Mouse (Mus musculus) hindbrain, embryonic 10.5 days (tissue): ENCODE measurements around the gene Slc38a3. TPM values are rescaled to one million over a fixed set of nuclear protein-coding genes. Genes with fewer than 3 reads are reported as not detected.
A peak's percentile ranks its signal among the peaks of the same experiment; 100 is the strongest.

Source experiments
- DNase-seq: peaks from one replicate; pipeline ENCODE4 v3.0.0-alpha.2; 2017; ENCODE audit warnings: low spot score
- H3K27ac ChIP-seq: fragments of 300-500 bp; sonication (generic); 2 replicates; pipeline ENCODE4 v1.5.1; 2016; ENCODE audit warnings: mild to moderate bottlenecking, moderate library complexity
- H3K27me3 ChIP-seq: fragments of 300-500 bp; sonication (generic); 2 replicates; pipeline ENCODE4 v1.6.1; 2016; ENCODE audit warnings: mild to moderate bottlenecking; ENCODE audit not compliant: poor library complexity, insufficient read depth, severe bottlenecking
- H3K36me3 ChIP-seq: fragments of 300-500 bp; sonication (generic); 2 replicates; pipeline ENCODE4 v1.6.1; 2016; ENCODE audit warnings: mild to moderate bottlenecking, moderate library complexity
- H3K4me1 ChIP-seq: fragments of 300-500 bp; sonication (generic); replicated peaks from 2 replicates; pipeline ENCODE4 v1.6.1; 2016; ENCODE audit warnings: mild to moderate bottlenecking
- H3K4me3 ChIP-seq: fragments of 300-500 bp; sonication (generic); 2 replicates; pipeline ENCODE4 v1.5.1; 2016; ENCODE audit warnings: mild to moderate bottlenecking, moderate library complexity
- H3K9me3 ChIP-seq: fragments of 300-500 bp; sonication (generic); 2 replicates; pipeline ENCODE4 v1.6.1; 2016; ENCODE audit warnings: mild to moderate bottlenecking, moderate library complexity
- WGBS: fragments of 180-500 bp; shearing (Covaris S2); methylation state at CpG from one replicate; pipeline ENCODE4 v1.1.7; 2016; 5-methylcytosine and 5-hydroxymethylcytosine counted together
- polyA plus RNA-seq: library from polyadenylated mRNA; unstranded; fragments of >200 nt; fragmentation: Nextera tagmentation; extraction: Ambion mirVana; gene quantifications from 2 replicates; pipeline ENCODE4 v1.2.1, GENCODE M21; 2016

The Slc38a3 gene
- polyA plus RNA-seq, 1 experiment from 2014 or later: 7.2 TPM

GRCm38 (mm10) chr9:107640257-107640772, 29.0 kb downstream of the Slc38a3 start:
- WGBS: 30% methylated on average over 8 of the region's 8 CpGs
- no peaks in the 10 kb centered on the region for H3K9me3 ChIP-seq
- H3K36me3 ChIP-seq: no peaks in the 10 kb centered on the region
- no peaks in the 10 kb centered on the region for H3K27me3 ChIP-seq
- H3K4me3 ChIP-seq: no peak overlapping the region
- peaks cover 75% of the 10 kb centered on the region for H3K4me1 ChIP-seq
- DNase-seq: peak; percentile 41
- H3K27ac ChIP-seq: peak overlapping the region; percentile 79

GRCm38 (mm10) chr9:107637070-107637469, 32.3 kb downstream of the Slc38a3 start:
- peak; percentile 88 for DNase-seq
- peak overlapping the region; percentile 27 for H3K4me3 ChIP-seq
- no peaks in the 10 kb centered on the region for H3K27me3 ChIP-seq
- H3K4me1 ChIP-seq: peaks cover 87% of the 10 kb centered on the region
- H3K27ac ChIP-seq: peak overlapping the region; percentile 99
- H3K9me3 ChIP-seq: no peaks in the 10 kb centered on the region
- peaks cover 11% of the 10 kb centered on the region for H3K36me3 ChIP-seq
- WGBS: 22% methylated on average over 7 of the region's 7 CpGs

GRCm38 (mm10) chr9:107635279-107636028, 33.9 kb downstream of the Slc38a3 start, which contains the start of gene Gnai2:
TSS of gene Gnai2 (minus strand) at chr9:107635367.
- Histone ChIP-seq H3K4me1 (peaks cover 87% of the 10 kb centered on the region), H3K27me3 (no peaks in the 10 kb centered on the region), H3K27ac (peak within 1 kb of the TSS; percentile 99), H3K9me3 (no peaks in the 10 kb centered on the region), H3K36me3 (peaks cover 16% of the 10 kb centered on the region), H3K4me3 (peak within 1 kb of the TSS; percentile 87)
- 2% methylated on average over 38 of the region's 38 CpGs for WGBS
- DNase-seq: peak; percentile 97

- no peak for DNase-seq
- H3K9me3 ChIP-seq: no peaks in the 10 kb centered on the region
- under 1% methylated on average over 35 of the region's 35 CpGs for WGBS
- H3K4me3 ChIP-seq: peak overlapping the region; percentile 87
- H3K27me3 ChIP-seq: no peaks in the 10 kb centered on the region
- peaks cover 16% of the 10 kb centered on the region for H3K36me3 ChIP-seq
- peak overlapping the region; percentile 99 for H3K27ac ChIP-seq
- peaks cover 87% of the 10 kb centered on the region for H3K4me1 ChIP-seq
Observed at GRCm38 (mm10) chr9:107634406-107635278, 34.7 kb downstream of the Slc38a3 start.

GRCm38 (mm10) chr9:107633661-107634405, 35.5 kb downstream of the Slc38a3 start:
- Histone ChIP-seq H3K4me3 (peak overlapping the region; percentile 87), H3K9me3 (no peaks in the 10 kb centered on the region)
- peak; percentile 48 for DNase-seq

GRCm38 (mm10) chr9:107633091-107633660, 36.2 kb downstream of the Slc38a3 start:
- Histone ChIP-seq H3K9me3 (no peaks in the 10 kb centered on the region), H3K4me3 (peak overlapping the region; percentile 87), H3K4me1 (peaks cover 94% of the 10 kb centered on the region), H3K36me3 (peaks cover 30% of the 10 kb centered on the region), H3K27ac (peak overlapping the region; percentile 99), H3K27me3 (no peaks in the 10 kb centered on the region)
- under 1% methylated on average over 33 of the region's 33 CpGs for WGBS
- DNase-seq: peak; percentile 75

More at GRCm38 (mm10) chr9:107633661-107634405, 35.5 kb downstream of the Slc38a3 start:
- Histone ChIP-seq H3K4me1 (peaks cover 87% of the 10 kb centered on the region), H3K27me3 (no peaks in the 10 kb centered on the region), H3K27ac (peak overlapping the region; percentile 99), H3K36me3 (peaks cover 23% of the 10 kb centered on the region)
- 1% methylated on average over 15 of the region's 15 CpGs for WGBS

GRCm38 (mm10) chr9:107632478-107632877, 36.9 kb downstream of the Slc38a3 start:
- peaks cover 36% of the 10 kb centered on the region for H3K36me3 ChIP-seq
- no peaks in the 10 kb centered on the region for H3K27me3 ChIP-seq
- peak overlapping the region; percentile 99 for H3K27ac ChIP-seq
- H3K4me1 ChIP-seq: peaks cover 96% of the 10 kb centered on the region
- WGBS: 45% methylated on average over 6 of the region's 6 CpGs
- peak overlapping the region; percentile 87 for H3K4me3 ChIP-seq
- no peak for DNase-seq
- no peaks in the 10 kb centered on the region for H3K9me3 ChIP-seq

- Histone ChIP-seq H3K27me3 (no peaks in the 10 kb centered on the region), H3K4me1 (peaks cover 96% of the 10 kb centered on the region), H3K27ac (peak overlapping the region; percentile 99), H3K9me3 (no peaks in the 10 kb centered on the region), H3K4me3 (peak overlapping the region; percentile 87), H3K36me3 (peaks cover 36% of the 10 kb centered on the region)
- DNase-seq: no peak
- 62% methylated on average over 8 of the region's 8 CpGs for WGBS
Observed at GRCm38 (mm10) chr9:107631861-107632260, 37.5 kb downstream of the Slc38a3 start.

GRCm38 (mm10) chr9:107631311-107631826, 38.0 kb downstream of the Slc38a3 start:
- DNase-seq: no peak
- no peaks in the 10 kb centered on the region for H3K9me3 ChIP-seq
- peaks cover 96% of the 10 kb centered on the region for H3K4me1 ChIP-seq
- H3K36me3 ChIP-seq: peaks cover 39% of the 10 kb centered on the region
- peak overlapping the region; percentile 99 for H3K27ac ChIP-seq
- peak overlapping the region; percentile 87 for H3K4me3 ChIP-seq
- no peaks in the 10 kb centered on the region for H3K27me3 ChIP-seq
- 35% methylated on average over 9 of the region's 9 CpGs for WGBS

GRCm38 (mm10) chr9:107630576-107630975, 38.8 kb downstream of the Slc38a3 start:
- no peaks in the 10 kb centered on the region for H3K9me3 ChIP-seq
- H3K4me1 ChIP-seq: peaks cover 96% of the 10 kb centered on the region
- no peaks in the 10 kb centered on the region for H3K27me3 ChIP-seq
- peak overlapping the region; percentile 87 for H3K4me3 ChIP-seq
- peak overlapping the region; percentile 99 for H3K27ac ChIP-seq
- 5% methylated on average over 4 of the region's 4 CpGs for WGBS
- DNase-seq: peak; percentile 89
- H3K36me3 ChIP-seq: peaks cover 42% of the 10 kb centered on the region

GRCm38 (mm10) chr9:107629901-107630425, 39.4 kb downstream of the Slc38a3 start:
- H3K9me3 ChIP-seq: no peaks in the 10 kb centered on the region
- H3K36me3 ChIP-seq: peaks cover 48% of the 10 kb centered on the region
- H3K4me3 ChIP-seq: peak overlapping the region; percentile 87
- peak overlapping the region; percentile 99 for H3K27ac ChIP-seq
- WGBS: 11% methylated on average over 14 of the region's 14 CpGs
- no peaks in the 10 kb centered on the region for H3K27me3 ChIP-seq
- DNase-seq: peak; percentile 70
- peaks cover 98% of the 10 kb centered on the region for H3K4me1 ChIP-seq
